Mouse (Mus musculus) cerebellum, postnatal 10 days (tissue): Measurements from ENCODE around the gene Olig2.
"Not testable (repeated sequence)": the region's sequence is repeated elsewhere in the genome, so short reads cannot be mapped to it uniquely, and the experiment has no call there.

Experiments
- DNase-seq, 2 experiments: peaks; one replicate each; pipeline ENCODE4 v3.0.0; 2021; ENCODE audit warnings: mixed read lengths in 2 of 2

Olig2 gene

GRCm38 (mm10) chr16:91226883-91227759 lies 1.9 kb downstream of the Olig2 start:
- peak; percentile 31 for DNase-seq

GRCm38 (mm10) chr16:91227760-91228043 lies 2.4 kb downstream of the Olig2 start:
- DNase-seq: no peak

GRCm38 (mm10) chr16:91228238-91229071 lies 3.2 kb downstream of the Olig2 start:
- peak in 1 of 2 experiments; percentile 26 for DNase-seq

- peak in 1 of 2 experiments; percentile 19 for DNase-seq
Observed at GRCm38 (mm10) chr16:91229072-91229348, 3.8 kb downstream of the Olig2 start.

- DNase-seq: no peak
Observed at GRCm38 (mm10) chr16:91229643-91230042, 4.4 kb downstream of the Olig2 start.

GRCm38 (mm10) chr16:91231781-91232469 lies 6.7 kb downstream of the Olig2 start:
- DNase-seq: peak; percentile 48 to 67

GRCm38 (mm10) chr16:91232470-91233240 lies 7.4 kb downstream of the Olig2 start:
- peak in 1 of 2 experiments; percentile 50 for DNase-seq

- DNase-seq: peak; percentile 24 to 42
Observed at GRCm38 (mm10) chr16:91233241-91233944, 8.1 kb downstream of the Olig2 start.

GRCm38 (mm10) chr16:91239024-91239423 lies 13.8 kb downstream of the Olig2 start:
- DNase-seq: no peak

GRCm38 (mm10) chr16:91246292-91246691 lies 21.0 kb downstream of the Olig2 start:
- no peak for DNase-seq

- DNase-seq: not testable (repeated sequence)
Observed at GRCm38 (mm10) chr16:91255419-91256164, 30.3 kb downstream of the Olig2 start.

GRCm38 (mm10) chr16:91258956-91259355 lies 33.7 kb downstream of the Olig2 start:
- DNase-seq: no peak

- DNase-seq: no peak
Observed at GRCm38 (mm10) chr16:91260861-91261260, 35.6 kb downstream of the Olig2 start.

GRCm38 (mm10) chr16:91262467-91263220 lies 37.4 kb downstream of the Olig2 start:
- peak; percentile 21 to 36 for DNase-seq

- peak; percentile 71 to 85 for DNase-seq
Observed at GRCm38 (mm10) chr16:91265972-91266371, 40.7 kb downstream of the Olig2 start.

GRCm38 (mm10) chr16:91268724-91269452 lies 43.6 kb downstream of the Olig2 start:
- DNase-seq: no peak

- peak; percentile 81 to 87 for DNase-seq
Observed at GRCm38 (mm10) chr16:91269468-91270211, 44.4 kb downstream of the Olig2 start, which contains the start of gene Olig1. TSS of gene Olig1 (plus strand) at chr16:91269772.

GRCm38 (mm10) chr16:91270212-91270971 lies 45.1 kb downstream of the Olig2 start:
- peak; percentile 46 to 60 for DNase-seq
